Mouse (Mus musculus) limb, embryonic 13.5 days (tissue): Measurements from ENCODE around the gene Tjp3. TPM values are rescaled to one million over a fixed set of nuclear protein-coding genes. Genes with fewer than 3 reads are reported as not detected.
"Not testable (repeated sequence)": the region's sequence is repeated elsewhere in the genome, so short reads cannot be mapped to it uniquely, and the experiment has no call there.

Experiments
- ATAC-seq: fragments of 200-750 bp; cut with Nextera tagmentation; 2 replicates; pipeline ENCODE4 v1.8.0; 2017; ENCODE audit warnings: low read depth, moderate number of reproducible peaks, moderate TSS enrichment; ENCODE audit not compliant: low FRiP score
- H3K27ac ChIP-seq: fragments of 300-500 bp; sonication (generic); 2 replicates; pipeline ENCODE4 v1.5.1; 2015; ENCODE audit warnings: inconsistent platforms, mild to moderate bottlenecking, moderate library complexity
- H3K27me3 ChIP-seq: fragments of 300-500 bp; sonication (generic); 2 replicates; pipeline ENCODE4 v1.6.1; 2015; ENCODE audit warnings: mild to moderate bottlenecking, inconsistent platforms
- H3K36me3 ChIP-seq: fragments of 300-500 bp; sonication (generic); 2 replicates; pipeline ENCODE4 v1.6.1; 2015; ENCODE audit warnings: inconsistent platforms, mild to moderate bottlenecking, moderate library complexity
- H3K4me1 ChIP-seq: fragments of 300-500 bp; sonication (generic); 2 replicates; pipeline ENCODE4 v1.6.1; 2015; ENCODE audit warnings: inconsistent platforms
- H3K4me2 ChIP-seq: fragments of 300-500 bp; sonication (generic); replicated peaks from 2 replicates; pipeline ENCODE4 v1.6.1; 2015; ENCODE audit warnings: inconsistent platforms, mild to moderate bottlenecking, moderate library complexity
- H3K4me3 ChIP-seq: fragments of 300-500 bp; sonication (generic); 2 replicates; pipeline ENCODE4 v1.5.1; 2015; ENCODE audit warnings: moderate library complexity, mild to moderate bottlenecking, inconsistent platforms
- H3K9ac ChIP-seq: fragments of 300-500 bp; sonication (generic); 2 replicates; pipeline ENCODE4 v1.6.1; 2015; ENCODE audit warnings: mild to moderate bottlenecking, inconsistent platforms
- H3K9me3 ChIP-seq: fragments of 300-500 bp; sonication (generic); 2 replicates; pipeline ENCODE4 v1.6.1; 2016; ENCODE audit warnings: inconsistent platforms
- WGBS: fragments of 180-500 bp; shearing (Covaris S2); methylation state at CpG from one replicate; pipeline ENCODE4 v1.1.7; 2015; 5-methylcytosine and 5-hydroxymethylcytosine counted together
- microRNA-seq: library from miRNA; unstranded; fragments of <30 nt; microRNA quantifications from one replicate; pipeline ENCODE4, GENCODE M21; 2016
- polyA plus RNA-seq: library from polyadenylated mRNA; unstranded; fragments of >200 nt; fragmentation: Nextera tagmentation; extraction: Ambion mirVana; gene quantifications from 2 replicates; pipeline ENCODE4 v1.2.1, GENCODE M21; 2015

Tjp3 gene
- polyA plus RNA-seq, 1 experiment from 2014 or later: 2.6 TPM

GRCm38 (mm10) chr10:81232580-81233225, 58.7 kb downstream of the Tjp3 start, which contains the start of gene Zfr2:
Gene Zfr2 (plus strand): TSS chr10:81233155.
- ATAC-seq: peak; percentile 70
- H3K9me3 ChIP-seq: no peaks in the 10 kb centered on the region
- H3K27ac ChIP-seq: no peak within 1 kb of the TSS
- H3K4me1 ChIP-seq: peaks cover 20% of the 10 kb centered on the region
- peak within 1 kb of the TSS; percentile 80 for H3K4me2 ChIP-seq
- H3K4me3 ChIP-seq: peak within 1 kb of the TSS; percentile 74
- H3K27me3 ChIP-seq: peaks cover 62% of the 10 kb centered on the region
- 9% methylated on average over 29 of the region's 29 CpGs for WGBS
- H3K9ac ChIP-seq: peak within 1 kb of the TSS; percentile 80
- no peaks in the 10 kb centered on the region for H3K36me3 ChIP-seq

GRCm38 (mm10) chr10:81231436-81231835, 59.9 kb downstream of the Tjp3 start:
- 57% methylated on average over 7 of the region's 7 CpGs for WGBS
- no peaks in the 10 kb centered on the region for H3K36me3 ChIP-seq
- peaks cover 15% of the 10 kb centered on the region for H3K4me1 ChIP-seq
- H3K27me3 ChIP-seq: peaks cover 53% of the 10 kb centered on the region
- no peak overlapping the region for H3K4me2 ChIP-seq
- ATAC-seq: no peak
- peak overlapping the region; percentile 18; the same call in 1 of the 2 replicates for H3K4me3 ChIP-seq
- H3K27ac ChIP-seq: no peak overlapping the region
- no peak overlapping the region for H3K9ac ChIP-seq
- H3K9me3 ChIP-seq: no peaks in the 10 kb centered on the region

GRCm38 (mm10) chr10:81230438-81231332, 60.7 kb downstream of the Tjp3 start, which contains the start of gene Atcay:
Gene Atcay (minus strand): TSS chr10:81230833.
- Histone ChIP-seq H3K36me3 (no peaks in the 10 kb centered on the region), H3K27ac (no peak within 1 kb of the TSS), H3K4me1 (peaks cover 15% of the 10 kb centered on the region), H3K27me3 (peaks cover 53% of the 10 kb centered on the region), H3K4me2 (peak within 1 kb of the TSS; percentile 50), H3K9me3 (no peaks in the 10 kb centered on the region), H3K4me3 (peak within 1 kb of the TSS; percentile 20), H3K9ac (peak within 1 kb of the TSS; percentile 39; the same call in 1 of the 2 replicates)
- no peak for ATAC-seq
- 9% methylated on average over 27 of the region's 27 CpGs for WGBS

GRCm38 (mm10) chr10:81229735-81230437, 61.5 kb downstream of the Tjp3 start:
- Histone ChIP-seq H3K27me3 (peaks cover 53% of the 10 kb centered on the region), H3K36me3 (no peaks in the 10 kb centered on the region), H3K4me2 (peak overlapping the region; percentile 50), H3K27ac (no peak overlapping the region), H3K4me3 (peak overlapping the region; percentile 20), H3K4me1 (peaks cover 15% of the 10 kb centered on the region), H3K9ac (peak overlapping the region; percentile 39; the same call in 1 of the 2 replicates), H3K9me3 (no peaks in the 10 kb centered on the region)
- ATAC-seq: no peak
- WGBS: 13% methylated on average over 20 of the region's 20 CpGs

GRCm38 (mm10) chr10:81223731-81224130, 67.7 kb downstream of the Tjp3 start:
- H3K4me1 ChIP-seq, H3K27ac ChIP-seq, H3K9ac ChIP-seq, H3K4me2 ChIP-seq, H3K4me3 ChIP-seq, ATAC-seq, H3K9me3 ChIP-seq, H3K36me3 ChIP-seq: not testable (repeated sequence)
- WGBS: 48% methylated on average over 2 of the region's 2 CpGs
- peaks cover 22% of the 10 kb centered on the region for H3K27me3 ChIP-seq

Small RNA genes within 50 kb of the gene (microRNA-seq; reads per million reads assigned to microRNA genes)
- gene Mir3057: 8.5 reads per million, percentile 25 among the genes with 10 or more reads in this experiment

Other genes with a start within 250 kb of the Tjp3 start
- 227 and 231 TPM in 2 replicates for gene Sgta, start 231.4 kb downstream of the Tjp3 start, polyA plus RNA-seq
- gene Thop1, start 221.5 kb downstream of the Tjp3 start, polyA plus RNA-seq: 58.4 and 62.0 TPM in 2 replicates
- gene Creb3l3, start 192.7 kb downstream of the Tjp3 start, polyA plus RNA-seq: 0.18 and 0.60 TPM in 2 replicates
- gene Map2k2, start 185.7 kb downstream of the Tjp3 start, polyA plus RNA-seq: 192 and 197 TPM in 2 replicates
- gene Zbtb7a, start 156.4 kb downstream of the Tjp3 start, polyA plus RNA-seq: 22.5 and 22.6 TPM in 2 replicates
- gene Pias4, start 123.7 kb downstream of the Tjp3 start, polyA plus RNA-seq: 62.2 and 62.3 TPM in 2 replicates
- 577 and 592 TPM in 2 replicates for gene Eef2, start 115.0 kb downstream of the Tjp3 start, polyA plus RNA-seq
- gene Dapk3, start 108.6 kb downstream of the Tjp3 start, polyA plus RNA-seq: 53.4 and 53.7 TPM in 2 replicates
- gene 4930442H23Rik, start 107.7 kb downstream of the Tjp3 start, polyA plus RNA-seq: not detected in 2 replicates
- 0.18 and 0.26 TPM in 2 replicates for gene Nmrk2, start 89.5 kb downstream of the Tjp3 start, polyA plus RNA-seq
- 0.20 and 0.43 TPM in 2 replicates for gene Atcay, start 60.7 kb downstream of the Tjp3 start, polyA plus RNA-seq
- gene Zfr2, start 58.4 kb downstream of the Tjp3 start, polyA plus RNA-seq: 11.5 and 11.6 TPM in 2 replicates
- gene Matk, start 38.6 kb downstream of the Tjp3 start, polyA plus RNA-seq: 4.7 and 5.4 TPM in 2 replicates
- 206 and 213 TPM in 2 replicates for gene Mrpl54, start 24.6 kb downstream of the Tjp3 start, polyA plus RNA-seq
- 63.3 and 63.5 TPM in 2 replicates for gene Apba3, start 24.6 kb downstream of the Tjp3 start, polyA plus RNA-seq
- gene Pip5k1c, start 1.4 kb upstream of the Tjp3 start, polyA plus RNA-seq: 51.5 and 58.5 TPM in 2 replicates
- gene Cactin, start 29.5 kb upstream of the Tjp3 start, polyA plus RNA-seq: 41.8 and 42.3 TPM in 2 replicates
- 5.2 and 7.8 TPM in 2 replicates for gene Tbxa2r, start 37.1 kb upstream of the Tjp3 start, polyA plus RNA-seq
- 0.06 TPM in 1 of 2 replicates, not detected in the other for gene Gipc3, start 51.7 kb upstream of the Tjp3 start, polyA plus RNA-seq
- gene Hmg20b, start 58.9 kb upstream of the Tjp3 start, polyA plus RNA-seq: 106 and 109 TPM in 2 replicates
- 12.2 and 13.6 TPM in 2 replicates for gene Mfsd12, start 65.9 kb upstream of the Tjp3 start, polyA plus RNA-seq
- 0.97 and 1.0 TPM in 2 replicates for gene 4930404N11Rik, start 74.2 kb upstream of the Tjp3 start, polyA plus RNA-seq
- 111 and 112 TPM in 2 replicates for gene Fzr1, start 86.9 kb upstream of the Tjp3 start, polyA plus RNA-seq
- gene Dohh, start 92.8 kb upstream of the Tjp3 start, polyA plus RNA-seq: 72.7 and 79.4 TPM in 2 replicates
- 3.3 and 4.0 TPM in 2 replicates for gene Gm48551, start 92.9 kb upstream of the Tjp3 start, polyA plus RNA-seq
- gene Gm48552, start 97.4 kb upstream of the Tjp3 start, polyA plus RNA-seq: 1.7 and 1.9 TPM in 2 replicates
- 4.2 and 4.7 TPM in 2 replicates for gene Smim24, start 101.5 kb upstream of the Tjp3 start, polyA plus RNA-seq
- 77.2 and 82.8 TPM in 2 replicates for gene Nfic, start 164.1 kb upstream of the Tjp3 start, polyA plus RNA-seq
- 1.6 TPM in 2 replicates for gene Celf5, start 191.1 kb upstream of the Tjp3 start, polyA plus RNA-seq
- gene Ncln, start 204.8 kb upstream of the Tjp3 start, polyA plus RNA-seq: 98.0 and 102 TPM in 2 replicates
- gene S1pr4, start 208.6 kb upstream of the Tjp3 start, polyA plus RNA-seq: 0.28 and 0.53 TPM in 2 replicates
- 1.6 and 1.9 TPM in 2 replicates for gene Gna15, start 232.6 kb upstream of the Tjp3 start, polyA plus RNA-seq